Mouse (Mus musculus) brain, embryonic 14.5 days (tissue): ENCODE data around the gene Ermap.

Experiments used
- CTCF ChIP-seq: fragments of 200-500 bp; IDR thresholded peaks from 2 replicates; pipeline ENCODE4 v1.5.1; 2012; ENCODE audit warnings: inconsistent platforms, mild to moderate bottlenecking, moderate library complexity, borderline replicate concordance; ENCODE audit not compliant: insufficient read depth, insufficient read length; ENCODE audit errors: extremely low read depth
- POLR2A ChIP-seq: fragments of 200-500 bp; IDR thresholded peaks from 2 replicates; pipeline ENCODE4 v1.6.1; 2012; ENCODE audit warnings: mild to moderate bottlenecking, inconsistent platforms, borderline replicate concordance; ENCODE audit not compliant: poor library complexity, insufficient read depth, insufficient read length, severe bottlenecking; ENCODE audit errors: extremely low read depth

- TF ChIP-seq CTCF (no peak), POLR2A (no peak)
Observed at GRCm38 (mm10) chr4:119133860-119134259, 56.0 kb downstream of the Ermap start.
